Mouse (Mus musculus) fat pad, adult 2 months (tissue): ENCODE data around the gene Gm10300.
A peak's percentile ranks its signal among the peaks of the same experiment; 100 is the strongest.

Experiments
- DNase-seq: peaks from one replicate; pipeline ENCODE4 v3.0.0-alpha.2; 2011; ENCODE audit warnings: low read depth, low spot score; ENCODE audit errors: extremely low read depth

The Gm10300 gene

DNA sequence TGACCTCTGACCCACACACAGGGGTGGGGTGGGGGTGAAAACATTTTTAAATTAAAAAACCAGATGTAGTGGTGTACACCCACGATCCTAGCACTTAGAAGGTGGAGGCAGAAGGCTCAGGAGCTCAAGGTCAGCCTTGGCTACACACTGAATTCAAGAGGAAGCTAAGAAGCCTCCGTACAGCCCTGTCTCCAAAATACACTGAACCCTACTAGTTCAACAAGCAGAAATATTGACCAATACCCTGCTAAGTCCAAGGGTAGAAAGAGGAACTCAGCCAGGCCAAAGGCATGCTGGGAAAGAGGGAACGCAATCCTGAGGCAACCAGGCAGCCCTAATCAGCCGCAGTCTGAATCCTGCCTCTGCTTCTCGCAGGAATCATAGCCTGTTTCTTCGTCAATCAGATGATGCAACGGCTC, 3.8 kb downstream of the Gm10300 start:
- DNase-seq, result no peak

DNA sequence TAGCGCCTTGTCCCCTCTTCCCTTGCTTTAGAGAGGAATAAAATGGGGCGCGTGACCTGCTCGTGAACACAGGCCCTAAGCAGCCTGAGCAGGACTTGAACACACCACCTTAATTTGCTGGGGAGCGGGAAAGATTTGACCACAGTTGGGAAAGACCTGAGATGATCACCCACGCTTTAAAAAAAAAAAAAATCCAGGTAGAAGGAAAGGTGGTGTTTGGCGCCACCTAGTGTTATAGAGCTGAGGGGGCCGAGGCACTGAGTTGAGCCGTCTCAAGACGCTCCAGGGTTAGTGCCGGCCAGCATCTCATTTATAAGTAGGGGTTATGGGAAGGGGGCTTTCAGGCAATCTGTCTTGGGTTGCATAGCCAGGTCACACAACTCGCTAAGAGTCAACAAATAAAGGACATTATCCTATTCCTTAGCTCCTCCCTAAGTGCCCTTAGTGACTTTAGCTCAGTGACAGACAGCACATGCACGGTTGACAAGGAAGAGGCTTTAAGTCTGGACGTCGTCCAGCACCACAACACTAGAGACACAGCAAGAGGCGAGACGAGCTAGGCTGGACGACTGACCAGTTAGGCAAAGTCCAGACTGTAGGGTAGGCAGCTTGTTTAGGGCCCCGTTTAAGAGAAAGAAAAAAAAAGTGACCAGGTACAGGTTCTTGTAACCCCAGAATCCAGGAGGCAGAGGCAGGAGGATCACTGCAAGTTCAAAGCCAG, 5.2 kb downstream of the Gm10300 start:
- no peak for DNase-seq

DNA sequence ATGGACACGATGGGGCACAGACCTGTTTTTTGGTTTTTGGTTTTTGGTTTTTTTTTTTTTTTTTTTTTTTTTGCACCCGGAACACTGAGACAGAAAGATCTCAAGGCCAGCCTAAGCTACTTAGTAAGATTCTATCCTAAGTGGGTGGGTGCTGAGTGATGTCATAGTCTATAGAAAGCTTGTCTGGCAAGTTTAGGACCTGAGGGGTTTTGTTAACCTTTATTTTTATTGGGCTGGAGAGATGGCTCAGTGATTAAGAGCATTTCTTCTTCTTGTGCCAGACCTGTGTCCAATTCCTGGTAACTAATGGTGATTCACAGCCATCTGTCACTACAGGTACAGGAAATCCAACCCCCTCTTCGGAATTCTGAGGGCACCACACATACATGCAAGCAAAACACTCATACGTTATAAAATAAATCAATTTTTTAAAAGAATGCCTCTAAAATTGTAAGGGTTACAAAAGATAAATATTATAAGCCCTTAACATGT, 6.0 kb downstream of the Gm10300 start:
- peak; percentile 95 for DNase-seq

GRCm38 (mm10) chr4:132085114-132085513, 10.6 kb downstream of the Gm10300 start:
- DNase-seq, result no peak

DNA sequence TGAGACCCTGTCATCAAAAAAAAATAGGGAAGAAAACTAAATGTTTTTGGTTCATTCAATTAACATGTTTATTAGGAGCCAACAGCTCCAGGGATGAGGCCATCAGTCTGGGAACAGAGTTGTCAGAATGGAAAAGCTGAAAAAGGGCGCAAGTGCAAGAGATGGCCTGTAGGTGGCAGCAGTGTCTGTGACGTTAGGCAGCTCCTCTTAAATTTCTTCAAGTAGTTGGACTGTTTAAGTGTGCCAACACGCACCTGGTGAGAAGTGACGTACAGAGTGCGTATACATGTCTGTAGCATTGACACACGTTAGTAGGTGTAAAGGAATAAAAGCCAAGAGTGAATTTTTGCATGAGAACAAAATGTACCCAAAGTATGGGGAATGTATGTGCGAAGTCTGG, 14.4 kb downstream of the Gm10300 start:
- DNase-seq, result no peak

DNA sequence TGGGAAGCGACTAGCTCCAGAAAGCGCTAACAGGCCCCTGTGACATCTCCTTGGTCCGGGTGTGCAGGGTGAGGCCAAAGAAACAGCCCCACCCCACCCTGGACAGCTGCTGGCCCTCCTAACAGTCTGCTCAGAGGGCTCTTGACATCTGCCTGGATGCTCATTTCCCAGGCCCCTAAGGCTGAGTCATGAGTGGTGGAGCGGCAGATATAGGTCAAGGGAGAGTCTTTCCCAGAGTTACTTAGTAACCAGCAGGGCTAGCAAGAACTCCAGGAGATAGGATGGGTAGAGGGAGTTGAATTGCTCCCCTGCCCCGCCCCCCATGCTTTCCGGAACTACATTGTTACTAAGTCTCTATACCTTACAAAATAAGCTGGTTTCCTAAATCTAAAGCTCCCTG, 18.6 kb downstream of the Gm10300 start:
- DNase-seq, result no peak

DNA sequence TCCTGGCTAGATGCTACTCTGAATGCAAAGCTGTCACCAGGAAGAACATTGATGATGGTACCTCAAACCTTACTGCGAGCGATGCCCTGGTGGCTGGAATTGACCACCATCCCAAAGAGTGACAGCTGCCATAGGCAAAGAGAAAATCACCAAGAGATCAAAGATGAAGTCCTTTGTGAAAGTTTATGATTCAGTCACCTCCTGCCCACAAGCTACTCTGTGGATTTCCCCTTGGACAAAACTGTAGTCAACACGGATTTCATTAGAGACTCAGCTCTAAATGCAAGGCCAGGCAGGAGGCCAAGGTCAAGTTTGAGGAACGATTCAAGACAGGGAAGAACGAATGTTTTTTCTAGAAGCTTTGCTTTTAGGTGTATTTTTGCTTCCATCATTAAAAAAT, 19.4 kb downstream of the Gm10300 start:
- DNase-seq, result no peak

- no peak for DNase-seq
These were observed 20.5 kb downstream of the Gm10300 start for GRCm38 (mm10) chr4:132095043-132095442.

DNA sequence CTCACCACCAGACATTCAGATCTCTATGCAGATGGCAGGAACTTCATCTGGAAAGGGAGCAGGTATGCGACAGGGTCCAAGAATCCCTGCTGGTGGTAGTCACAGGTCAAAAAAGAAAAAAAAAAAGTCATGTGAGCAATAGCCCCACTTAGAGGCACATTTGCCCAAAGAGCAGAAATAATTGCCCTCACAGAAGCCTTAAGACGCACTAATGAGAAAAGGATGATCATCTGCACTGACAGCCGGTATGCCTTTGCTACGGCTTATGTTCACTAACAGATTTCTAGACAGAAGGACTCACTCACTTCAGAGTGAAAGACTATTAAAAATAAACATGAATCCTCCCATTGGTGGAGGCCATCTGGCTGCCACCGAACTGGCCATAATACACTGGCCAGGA, 25.1 kb downstream of the Gm10300 start:
- no peak for DNase-seq

GRCm38 (mm10) chr4:132101152-132101551, 26.7 kb downstream of the Gm10300 start:
- DNase-seq, result no peak

GRCm38 (mm10) chr4:132108221-132108620, 33.7 kb downstream of the Gm10300 start:
- no peak for DNase-seq

- DNase-seq, result no peak
These were observed 36.7 kb downstream of the Gm10300 start for GRCm38 (mm10) chr4:132111227-132111626.

DNA sequence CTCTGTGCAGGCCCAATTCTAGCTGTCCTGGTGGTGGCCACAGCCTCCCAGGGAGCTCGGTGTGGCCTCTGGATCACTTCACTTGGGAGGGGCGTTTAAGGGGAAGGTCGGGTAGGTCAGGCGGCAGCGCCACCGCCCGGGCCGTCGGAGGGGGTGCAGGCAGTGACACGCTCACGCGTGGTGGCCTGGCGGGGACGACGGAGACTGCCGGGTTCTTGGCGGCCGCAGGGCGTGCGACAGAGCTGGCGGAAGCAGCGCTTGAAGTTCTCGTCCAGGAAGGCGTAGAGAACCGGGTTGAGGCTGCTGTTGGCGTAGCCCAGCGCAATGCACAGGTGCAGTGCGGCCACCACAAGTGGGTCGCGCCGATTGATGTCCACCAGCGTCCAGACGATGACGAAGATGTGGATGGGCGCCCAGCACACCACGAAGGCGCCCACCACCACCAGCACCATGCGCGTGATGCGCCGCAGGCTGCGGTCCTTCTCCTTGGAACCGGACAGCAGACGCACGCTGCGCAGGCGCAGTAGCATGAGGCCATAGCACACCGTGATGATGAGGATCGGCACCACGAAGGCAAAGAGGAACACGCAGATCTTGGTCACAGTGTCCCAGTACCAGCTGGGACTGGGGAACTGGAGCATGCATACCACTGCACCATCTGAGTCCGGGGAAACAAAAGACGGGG, 39.1 kb downstream of the Gm10300 start:
- no peak for DNase-seq

DNA sequence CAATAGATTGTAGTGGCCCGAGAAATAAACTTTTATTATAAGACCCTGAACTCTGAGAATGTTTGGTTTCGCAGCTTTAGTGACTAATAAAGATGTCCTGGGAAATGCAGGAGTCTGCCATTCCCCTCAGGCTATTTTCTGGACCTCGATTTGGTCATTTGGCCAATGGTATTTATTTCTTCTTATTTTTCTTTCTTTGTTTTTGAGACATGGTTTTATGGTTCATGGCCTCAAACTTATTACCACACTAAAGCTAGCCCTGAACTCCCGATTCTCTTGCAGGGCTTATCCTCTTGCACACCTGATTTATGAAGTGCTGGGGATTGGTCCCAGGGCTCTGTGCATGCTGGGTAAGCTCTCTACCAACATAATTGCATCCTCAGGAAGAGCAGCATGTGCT, 41.8 kb downstream of the Gm10300 start:
- DNase-seq, result no peak

DNA sequence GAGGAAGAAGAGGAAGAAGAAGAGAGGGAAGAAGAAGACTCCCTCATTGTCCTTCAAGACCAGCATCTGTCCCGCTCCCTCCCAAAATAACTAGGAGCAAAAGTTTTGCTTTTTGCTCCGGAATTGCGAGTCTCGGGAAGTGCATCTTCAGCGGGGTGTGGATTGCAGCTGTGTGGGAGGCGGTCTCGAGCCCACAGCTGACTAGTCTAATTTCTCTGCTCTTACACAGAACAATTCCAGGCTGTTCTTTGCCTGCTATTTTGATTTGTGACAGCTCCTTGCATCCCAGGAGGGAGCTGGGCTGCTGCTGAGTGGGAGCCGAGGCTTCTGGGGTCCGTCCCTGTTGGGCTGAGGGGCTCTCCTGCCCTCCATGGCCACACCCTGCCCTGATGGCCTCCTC, 45.1 kb downstream of the Gm10300 start:
- no peak for DNase-seq

- DNase-seq, result no peak
These were observed 47.2 kb downstream of the Gm10300 start for GRCm38 (mm10) chr4:132121674-132122073.

- DNase-seq, result no peak
These were observed 48.7 kb downstream of the Gm10300 start for GRCm38 (mm10) chr4:132123166-132123565.
